Mouse (Mus musculus) heart, adult 8-10 months (tissue): ENCODE measurements around the gene Crnkl1. TPM values are rescaled to one million over a fixed set of nuclear protein-coding genes. Genes with fewer than 3 reads are reported as not detected.

Experiments used
- DNase-seq: peaks from one replicate; pipeline ENCODE4 v3.0.0; 2022; ENCODE audit warnings: low spot score
- microRNA-seq: library from miRNA; unstranded; fragments of <30 nt; microRNA quantifications from one replicate; pipeline ENCODE4 v1.2.0, GENCODE M21; 2022
- total RNA-seq, 4 experiments: library from RNA; stranded (reverse); gene quantifications; 2 replicates each; pipeline ENCODE4 v1.2.4; 2022

Gene Crnkl1
- total RNA-seq, 4 experiments from 2014 or later = 16.6 to 23.3 (median 20.5) TPM

- DNase-seq = no peak
These were observed 59.8 kb downstream of the Crnkl1 start for GRCm38 (mm10) chr2:145874879-145875482.

- DNase-seq = no peak
These were observed 60.9 kb downstream of the Crnkl1 start for GRCm38 (mm10) chr2:145873953-145874352.

- no peak for DNase-seq
These were observed 62.7 kb downstream of the Crnkl1 start for GRCm38 (mm10) chr2:145872099-145872498.

GRCm38 (mm10) chr2:145871308-145871707, 63.5 kb downstream of the Crnkl1 start:
- no peak for DNase-seq

Small RNAs within 50 kb of the gene (microRNA-seq; reads per million reads assigned to microRNA genes)
- gene Gm25026 = not detected

Other genes starting within 250 kb of the Crnkl1 start
- gene Naa20, start 32.9 kb downstream of the Crnkl1 start, total RNA-seq = 10 to 100 TPM; 73.0 to 85.8 (median 80.3) TPM
- gene Cfap61, start 230 bp downstream of the Crnkl1 start, total RNA-seq = 1 to 10 TPM in 3 of 4 experiments, under 1 TPM in 1; 0.92 to 2.5 (median 1.7) TPM